Mouse (Mus musculus): Measurements from ENCODE around the gene Topaz1. TPM values are rescaled to one million over a fixed set of nuclear protein-coding genes. Genes with fewer than 3 reads are reported as not detected.

The Topaz1 gene
- total and polyA plus RNA-seq, 2 experiments from 2014 or later = not detected

DNA sequence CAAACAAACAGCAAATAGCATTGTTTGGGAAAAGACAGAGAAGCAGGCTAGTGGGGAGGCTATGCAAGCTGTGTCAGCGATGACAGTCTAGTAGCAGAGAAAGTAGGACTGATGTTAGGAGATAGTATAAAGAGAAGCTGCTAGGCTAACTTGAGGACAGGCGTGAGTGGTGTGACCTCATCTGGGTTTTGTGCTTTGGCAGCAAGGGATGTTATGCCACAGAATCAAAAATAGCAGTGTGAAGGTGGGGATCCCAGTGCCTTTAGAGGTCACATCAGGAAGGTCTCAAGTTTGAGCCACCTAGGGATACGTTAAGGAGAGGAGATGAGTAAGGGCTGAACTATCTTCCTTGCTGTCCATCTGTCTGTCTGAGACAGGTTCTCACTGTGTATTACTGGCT, 63.1 kb downstream of the Topaz1 start:
- Histone ChIP-seq H3K4me3 (ENCODE audit: low read depth, low read length) (no peak overlapping the region), H3K27me3 (ENCODE audit: control insufficient read depth, insufficient read depth, low read length) (no peaks in the 10 kb centered on the region), H3K27ac (ENCODE audit: low read depth) (peak overlapping the region; percentile 46), H3K9me3 (replicated peaks; ENCODE audit: control insufficient read depth, low read length) (no peaks in the 10 kb centered on the region), H3K4me2 (ENCODE audit: low read depth, low read length) (no peak overlapping the region), H3K4me1 (ENCODE audit: control insufficient read depth, insufficient read depth) (peaks cover 13% of the 10 kb centered on the region; the same call in 1 of the 2 replicates), H3K9ac (replicated peaks; ENCODE audit: low read depth, low read length) (no peak overlapping the region), H3K36me3 (replicated peaks; ENCODE audit: control insufficient read depth, insufficient read depth, low read length) (peaks cover 3% of the 10 kb centered on the region; the same call in 1 of the 2 replicates)
- TF ChIP-seq CTCF (IDR thresholded peaks at IDR 0.05; ENCODE audit: low read depth) (no peak), EP300 (IDR thresholded peaks at IDR 0.05; ENCODE audit: low read depth) (no peak)
- ATAC-seq (ENCODE audit: insufficient read depth, low read depth) (peak; percentile 40; the same call in 1 of the 2 replicates), DNase-seq (ENCODE audit: low spot score) (peak; percentile 83)
- 28% methylated on average over 3 of the region's 3 CpGs for WGBS

DNA sequence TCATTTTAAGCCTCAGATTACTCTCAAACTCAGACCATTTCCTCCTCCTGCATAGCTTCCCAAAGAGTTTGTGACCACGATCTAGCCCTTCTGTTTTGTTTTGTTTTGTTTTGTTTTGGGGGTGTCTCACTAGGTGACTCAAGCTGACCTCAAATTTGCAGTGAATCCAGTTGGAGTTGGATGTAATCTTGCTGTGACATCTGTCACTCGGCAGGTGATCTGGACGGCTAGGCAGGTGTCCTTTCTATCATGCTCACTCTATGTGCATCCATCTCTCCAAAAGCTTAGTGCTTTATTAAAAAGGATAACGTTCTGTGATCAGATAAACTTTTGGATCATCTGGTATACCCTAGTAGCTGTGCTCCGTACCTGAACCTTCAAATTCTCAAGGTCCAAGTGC, 65.2 kb downstream of the Topaz1 start:
- H3K27ac ChIP-seq (ENCODE audit: low read depth) = no peak overlapping the region
- TF ChIP-seq EP300 (IDR thresholded peaks at IDR 0.05; ENCODE audit: low read depth) (no peak), CTCF (IDR thresholded peaks at IDR 0.05; ENCODE audit: low read depth) (no peak)
- no peaks in the 10 kb centered on the region for H3K27me3 ChIP-seq (ENCODE audit: control insufficient read depth, insufficient read depth, low read length)
- no peaks in the 10 kb centered on the region for H3K9me3 ChIP-seq (replicated peaks; ENCODE audit: control insufficient read depth, low read length)
- DNase-seq (ENCODE audit: low spot score) (no peak), ATAC-seq (ENCODE audit: insufficient read depth, low read depth) (no peak)
- H3K9ac ChIP-seq (replicated peaks; ENCODE audit: low read depth, low read length) = no peak overlapping the region
- H3K4me1 ChIP-seq (ENCODE audit: control insufficient read depth, insufficient read depth) = 0 out of 2 replicates have a peak, but pooled peaks cover 4% of the 10 kb centered on the region
- H3K36me3 ChIP-seq (replicated peaks; ENCODE audit: control insufficient read depth, insufficient read depth, low read length) = peaks cover 9% of the 10 kb centered on the region; the same call in 1 of the 2 replicates
- H3K4me2 ChIP-seq (ENCODE audit: low read depth, low read length) = no peak overlapping the region
- WGBS = 85% methylated on average over 5 of the region's 5 CpGs
- no peak overlapping the region for H3K4me3 ChIP-seq (ENCODE audit: low read depth, low read length)

DNA sequence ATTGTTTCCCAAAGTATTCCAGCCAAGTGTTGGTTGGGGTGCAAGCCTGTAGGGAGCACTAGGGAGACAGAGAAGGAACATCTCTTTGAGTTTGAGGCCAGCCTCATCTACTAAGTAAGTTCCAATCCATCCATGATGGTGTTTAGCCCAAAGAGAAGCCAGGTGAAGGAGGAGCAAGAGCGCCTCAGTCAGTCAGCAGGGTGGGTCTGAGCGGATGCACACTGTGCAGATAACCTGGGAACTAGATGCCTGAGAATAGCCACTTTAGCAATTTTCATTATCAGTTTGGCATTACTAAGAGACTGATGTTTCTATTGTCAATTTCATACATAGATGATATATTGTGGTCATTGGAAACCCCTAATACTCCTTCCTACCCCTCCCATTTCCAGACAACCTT, 67.6 kb downstream of the Topaz1 start:
- no peak overlapping the region for H3K27ac ChIP-seq (ENCODE audit: low read depth)
- 0 out of 2 replicates have a peak, but pooled peaks cover 4% of the 10 kb centered on the region for H3K4me1 ChIP-seq (ENCODE audit: control insufficient read depth, insufficient read depth)
- no peaks in the 10 kb centered on the region for H3K27me3 ChIP-seq (ENCODE audit: control insufficient read depth, insufficient read depth, low read length)
- ATAC-seq (ENCODE audit: insufficient read depth, low read depth) = no peak
- H3K36me3 ChIP-seq (replicated peaks; ENCODE audit: control insufficient read depth, insufficient read depth, low read length) = peaks cover 22% of the 10 kb centered on the region
- no peak for DNase-seq (ENCODE audit: low spot score)
- WGBS = 94% methylated on average over 2 of the region's 2 CpGs
- H3K9ac ChIP-seq (replicated peaks; ENCODE audit: low read depth, low read length) = no peak overlapping the region
- no peaks in the 10 kb centered on the region for H3K9me3 ChIP-seq (replicated peaks; ENCODE audit: control insufficient read depth, low read length)
- H3K4me3 ChIP-seq (ENCODE audit: low read depth, low read length) = no peak overlapping the region
- no peak for TF ChIP-seq EP300 (IDR thresholded peaks at IDR 0.05; ENCODE audit: low read depth)
- TF ChIP-seq CTCF (IDR thresholded peaks at IDR 0.05; ENCODE audit: low read depth) = no peak
- H3K4me2 ChIP-seq (ENCODE audit: low read depth, low read length) = no peak overlapping the region

DNA sequence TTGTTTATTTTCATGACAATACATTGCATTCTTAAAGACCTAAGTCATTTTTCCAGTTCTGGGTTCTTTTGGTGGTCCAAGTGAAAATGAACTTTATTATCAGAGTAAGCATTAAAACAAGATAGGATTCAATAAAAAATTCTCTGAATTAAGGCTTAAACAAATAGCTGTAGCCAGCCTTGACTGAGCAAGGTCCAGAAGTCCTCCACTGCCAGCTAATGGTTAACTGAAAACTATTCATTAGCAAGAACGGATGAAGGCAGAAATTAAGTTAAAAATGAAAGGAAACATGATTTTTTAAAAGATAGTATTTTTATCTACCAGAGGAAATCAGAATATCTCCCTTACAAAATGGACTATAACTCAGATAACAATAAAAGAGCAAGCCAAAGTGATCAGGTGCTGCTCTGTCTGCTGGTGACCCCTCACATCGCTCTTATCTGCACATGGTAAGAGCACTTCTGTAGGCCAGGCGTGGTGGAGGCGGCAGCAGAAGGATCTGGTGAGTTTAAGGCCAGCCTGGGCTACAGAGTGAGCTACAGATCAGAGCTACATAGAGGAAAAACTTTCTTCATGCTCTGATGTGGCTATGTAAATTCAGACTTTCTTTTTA, 68.2 kb downstream of the Topaz1 start:
- Histone ChIP-seq H3K4me2 (ENCODE audit: low read depth, low read length) (no peak overlapping the region), H3K27me3 (ENCODE audit: control insufficient read depth, insufficient read depth, low read length) (no peaks in the 10 kb centered on the region), H3K9ac (replicated peaks; ENCODE audit: low read depth, low read length) (no peak overlapping the region), H3K4me1 (ENCODE audit: control insufficient read depth, insufficient read depth) (0 out of 2 replicates have a peak, but pooled peaks cover 4% of the 10 kb centered on the region), H3K27ac (ENCODE audit: low read depth) (no peak overlapping the region), H3K36me3 (replicated peaks; ENCODE audit: control insufficient read depth, insufficient read depth, low read length) (peaks cover 27% of the 10 kb centered on the region), H3K4me3 (ENCODE audit: low read depth, low read length) (no peak overlapping the region), H3K9me3 (replicated peaks; ENCODE audit: control insufficient read depth, low read length) (no peaks in the 10 kb centered on the region)
- TF ChIP-seq CTCF (IDR thresholded peaks at IDR 0.05; ENCODE audit: low read depth) = no peak
- no peak for TF ChIP-seq EP300 (IDR thresholded peaks at IDR 0.05; ENCODE audit: low read depth)
- 57% methylated on average over 4 of the region's 4 CpGs for WGBS
- DNase-seq (ENCODE audit: low spot score) = no peak
- ATAC-seq (ENCODE audit: insufficient read depth, low read depth) = no peak

DNA sequence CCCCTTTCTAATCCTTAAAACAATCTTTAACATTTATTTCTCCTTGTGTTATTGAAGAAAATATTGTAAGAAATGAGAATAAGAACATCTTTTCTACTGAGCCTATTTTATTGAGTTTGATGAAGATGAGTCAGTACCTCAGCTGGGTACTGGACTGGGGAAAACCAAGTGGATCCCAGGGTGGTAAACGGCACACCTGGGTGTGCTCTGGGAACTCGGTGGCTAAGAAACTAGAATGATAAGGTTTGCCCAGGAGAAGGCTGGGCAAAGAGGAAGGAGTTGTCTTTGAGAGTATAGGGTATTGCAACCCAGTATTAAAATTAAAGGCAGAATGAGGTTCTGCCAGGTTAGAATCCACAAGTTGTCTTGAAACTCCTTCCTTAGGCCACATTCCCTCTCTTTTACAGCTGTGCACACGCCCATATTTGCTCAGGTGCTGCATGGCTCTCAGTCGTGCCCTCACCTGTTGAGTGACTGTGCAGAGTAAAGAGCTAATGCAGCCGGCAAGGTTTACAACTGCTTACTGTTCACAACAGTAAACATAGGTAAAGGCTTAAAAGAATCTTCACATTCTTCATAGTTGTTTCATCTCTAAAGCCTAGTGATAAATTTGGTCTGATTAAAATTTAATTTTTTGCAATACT, 76.3 kb downstream of the Topaz1 start:
- no peak overlapping the region for H3K4me2 ChIP-seq (ENCODE audit: low read depth, low read length)
- H3K4me1 ChIP-seq (ENCODE audit: control insufficient read depth, insufficient read depth) = no peaks in the 10 kb centered on the region
- ATAC-seq (ENCODE audit: insufficient read depth, low read depth) (no peak), DNase-seq (ENCODE audit: low spot score) (no peak)
- WGBS = 83% methylated on average over 5 of the region's 5 CpGs
- no peak overlapping the region for H3K9ac ChIP-seq (replicated peaks; ENCODE audit: low read depth, low read length)
- H3K4me3 ChIP-seq (ENCODE audit: low read depth, low read length) = no peak overlapping the region
- H3K27me3 ChIP-seq (ENCODE audit: control insufficient read depth, insufficient read depth, low read length) = no peaks in the 10 kb centered on the region
- H3K36me3 ChIP-seq (replicated peaks; ENCODE audit: control insufficient read depth, insufficient read depth, low read length) = peaks cover 66% of the 10 kb centered on the region
- H3K9me3 ChIP-seq (replicated peaks; ENCODE audit: control insufficient read depth, low read length) = no peaks in the 10 kb centered on the region
- no peak overlapping the region for H3K27ac ChIP-seq (ENCODE audit: low read depth)
- TF ChIP-seq CTCF (IDR thresholded peaks at IDR 0.05; ENCODE audit: low read depth) = no peak
- no peak for TF ChIP-seq EP300 (IDR thresholded peaks at IDR 0.05; ENCODE audit: low read depth)
